Mouse (Mus musculus): ENCODE results near the gene Kirrel.

GRCm38 (mm10) chr3:87053939-87054338, 120.6 kb downstream of the Kirrel start:
- TF ChIP-seq USF1 (IDR thresholded peaks at IDR 0.05; ENCODE audit: low read depth) (no peak), CEBPB (IDR thresholded peaks at IDR 0.05; ENCODE audit: insufficient read depth, poor library complexity, severe bottlenecking) (no peak), POLR2A (IDR thresholded peaks at IDR 0.05; ENCODE audit: insufficient read length, low read depth) (no peak), TCF12 (IDR thresholded peaks at IDR 0.05; ENCODE audit: insufficient read depth, poor library complexity, severe bottlenecking) (no peak), MYOG (IDR thresholded peaks at IDR 0.05; ENCODE audit: control insufficient read depth in 1 of 3, insufficient read depth in 1 of 3, insufficient read length in 2 of 3, low read depth in 2 of 3) (no peak), E2F4 (IDR thresholded peaks at IDR 0.05; ENCODE audit: insufficient read depth) (no peak), REST (IDR thresholded peaks at IDR 0.05; ENCODE audit: insufficient read depth, insufficient read length) (no peak)

Measured in myocyte (in vitro differentiated cells).